Mouse (Mus musculus) forebrain, embryonic 12.5 days (tissue): Measurements from ENCODE around the gene Tns2. TPM values are rescaled to one million over a fixed set of nuclear protein-coding genes. Genes with fewer than 3 reads are reported as not detected.
"Not testable (repeated sequence)": the region's sequence is repeated elsewhere in the genome, so short reads cannot be mapped to it uniquely, and the experiment has no call there.

Source experiments
- ATAC-seq: fragments of 200-750 bp; cut with Nextera tagmentation; 2 replicates; pipeline ENCODE4 v1.8.0; 2017; ENCODE audit warnings: moderate TSS enrichment; ENCODE audit not compliant: low FRiP score
- H3K27ac ChIP-seq: fragments of 300-500 bp; sonication (generic); 2 replicates; pipeline ENCODE4 v1.5.1; 2016; ENCODE audit warnings: mild to moderate bottlenecking
- H3K27me3 ChIP-seq: fragments of 300-500 bp; sonication (generic); 2 replicates; pipeline ENCODE4 v1.6.1; 2016; ENCODE audit warnings: mild to moderate bottlenecking
- H3K36me3 ChIP-seq: fragments of 300-500 bp; sonication (generic); replicated peaks from 2 replicates; pipeline ENCODE4 v1.6.1; 2016; ENCODE audit warnings: mild to moderate bottlenecking
- H3K4me1 ChIP-seq: fragments of 300-500 bp; sonication (generic); 2 replicates; pipeline ENCODE4 v1.6.1; 2016
- H3K4me2 ChIP-seq: fragments of 300-500 bp; sonication (generic); 2 replicates; pipeline ENCODE4 v1.6.1; 2016; ENCODE audit warnings: mild to moderate bottlenecking, moderate library complexity
- H3K4me3 ChIP-seq: fragments of 300-500 bp; sonication (generic); replicated peaks from 2 replicates; pipeline ENCODE4 v1.5.1; 2016; ENCODE audit warnings: mild to moderate bottlenecking
- H3K9ac ChIP-seq: fragments of 300-500 bp; sonication (generic); 2 replicates; pipeline ENCODE4 v1.6.1; 2016; ENCODE audit warnings: mild to moderate bottlenecking
- H3K9me3 ChIP-seq: fragments of 300-500 bp; sonication (generic); 2 replicates; pipeline ENCODE4 v1.6.1; 2016
- WGBS: fragments of 180-500 bp; shearing (Covaris S2); methylation state at CpG from one replicate; pipeline ENCODE4 v1.1.7; 2016; 5-methylcytosine and 5-hydroxymethylcytosine counted together
- polyA plus RNA-seq: library from polyadenylated mRNA; unstranded; fragments of >200 nt; fragmentation: Nextera tagmentation; extraction: Ambion mirVana; gene quantifications from 2 replicates; pipeline ENCODE4 v1.2.1, GENCODE M21; 2016

Gene Tns2
- polyA plus RNA-seq, 1 experiment from 2014 or later: 8.2 TPM

- ATAC-seq: no peak
- H3K9ac ChIP-seq: no peak overlapping the region
- WGBS: 97% methylated on average over 2 of the region's 2 CpGs
Measured at GRCm38 (mm10) chr15:102077111-102077677, 23.0 kb upstream of the Tns2 start.

GRCm38 (mm10) chr15:102079221-102079620, 21.0 kb upstream of the Tns2 start:
- H3K9ac ChIP-seq: no peak overlapping the region
- no peak overlapping the region for H3K27ac ChIP-seq
- no peaks in the 10 kb centered on the region for H3K27me3 ChIP-seq
- peaks cover 15% of the 10 kb centered on the region for H3K4me1 ChIP-seq
- H3K4me3 ChIP-seq: no peak overlapping the region
- peaks cover 31% of the 10 kb centered on the region for H3K36me3 ChIP-seq
- no peak for ATAC-seq
- WGBS: 86% methylated on average over 4 of the region's 4 CpGs
- no peaks in the 10 kb centered on the region for H3K9me3 ChIP-seq
- H3K4me2 ChIP-seq: no peak overlapping the region

More at GRCm38 (mm10) chr15:102077111-102077677, 23.0 kb upstream of the Tns2 start:
- Histone ChIP-seq H3K27me3 (no peaks in the 10 kb centered on the region), H3K4me2 (no peak overlapping the region), H3K4me1 (peaks cover 15% of the 10 kb centered on the region), H3K9me3 (no peaks in the 10 kb centered on the region), H3K27ac (no peak overlapping the region), H3K4me3 (no peak overlapping the region), H3K36me3 (peaks cover 12% of the 10 kb centered on the region)

- H3K27ac ChIP-seq, H3K27me3 ChIP-seq, H3K9me3 ChIP-seq, ATAC-seq, H3K9ac ChIP-seq, H3K4me3 ChIP-seq, H3K4me2 ChIP-seq: not testable (repeated sequence)
- H3K4me1 ChIP-seq: peaks cover 11% of the 10 kb centered on the region
- peaks cover 38% of the 10 kb centered on the region for H3K36me3 ChIP-seq
- WGBS: 84% methylated on average over 8 of the region's 8 CpGs
Measured at GRCm38 (mm10) chr15:102079924-102080323, 20.3 kb upstream of the Tns2 start.

- no peak overlapping the region for H3K9ac ChIP-seq
- WGBS: 79% methylated on average over 2 of the region's 2 CpGs
- H3K9me3 ChIP-seq: no peaks in the 10 kb centered on the region
- H3K4me1 ChIP-seq: peaks cover 5% of the 10 kb centered on the region
- peaks cover 41% of the 10 kb centered on the region for H3K36me3 ChIP-seq
- no peak for ATAC-seq
- no peak overlapping the region for H3K27ac ChIP-seq
- H3K4me2 ChIP-seq: no peak overlapping the region
- H3K27me3 ChIP-seq: no peaks in the 10 kb centered on the region
- no peak overlapping the region for H3K4me3 ChIP-seq
Measured at GRCm38 (mm10) chr15:102080429-102080828, 19.8 kb upstream of the Tns2 start.

- no peak for ATAC-seq
- Histone ChIP-seq H3K4me3 (no peak overlapping the region), H3K27me3 (no peaks in the 10 kb centered on the region), H3K27ac (no peak overlapping the region), H3K4me2 (no peak overlapping the region), H3K4me1 (no peaks in the 10 kb centered on the region; the same call in 1 of the 2 replicates), H3K9ac (no peak overlapping the region), H3K36me3 (peaks cover 56% of the 10 kb centered on the region), H3K9me3 (no peaks in the 10 kb centered on the region)
- WGBS: 93% methylated on average over 4 of the region's 4 CpGs
Measured at GRCm38 (mm10) chr15:102082148-102082547, 18.1 kb upstream of the Tns2 start.

- Histone ChIP-seq H3K9me3 (no peaks in the 10 kb centered on the region), H3K4me2 (no peak overlapping the region), H3K9ac (no peak overlapping the region), H3K27me3 (no peaks in the 10 kb centered on the region), H3K4me3 (no peak overlapping the region), H3K4me1 (no peaks in the 10 kb centered on the region; the same call in 1 of the 2 replicates), H3K36me3 (peaks cover 65% of the 10 kb centered on the region), H3K27ac (no peak overlapping the region)
- no peak for ATAC-seq
- 86% methylated on average over 4 of the region's 4 CpGs for WGBS
Measured at GRCm38 (mm10) chr15:102083028-102083427, 17.2 kb upstream of the Tns2 start.

- Histone ChIP-seq H3K9me3 (no peaks in the 10 kb centered on the region), H3K27me3 (no peaks in the 10 kb centered on the region), H3K4me2 (no peak overlapping the region), H3K4me3 (no peak overlapping the region), H3K4me1 (no peaks in the 10 kb centered on the region), H3K36me3 (peaks cover 97% of the 10 kb centered on the region), H3K27ac (no peak overlapping the region), H3K9ac (no peak overlapping the region)
- no peak for ATAC-seq
- 88% methylated on average over 12 of the region's 12 CpGs for WGBS
Measured at GRCm38 (mm10) chr15:102089914-102090585, 10.2 kb upstream of the Tns2 start.

GRCm38 (mm10) chr15:102091063-102091679, 9.0 kb upstream of the Tns2 start:
- WGBS: 91% methylated on average over 12 of the region's 12 CpGs
- Histone ChIP-seq H3K4me2 (no peak overlapping the region), H3K4me1 (no peaks in the 10 kb centered on the region), H3K27me3 (no peaks in the 10 kb centered on the region), H3K9ac (no peak overlapping the region), H3K36me3 (peaks cover 99% of the 10 kb centered on the region), H3K9me3 (no peaks in the 10 kb centered on the region), H3K4me3 (no peak overlapping the region), H3K27ac (no peak overlapping the region)
- no peak for ATAC-seq

- H3K9me3 ChIP-seq: no peaks in the 10 kb centered on the region
- no peaks in the 10 kb centered on the region for H3K27me3 ChIP-seq
- H3K27ac ChIP-seq: no peak overlapping the region
- H3K36me3 ChIP-seq: peaks cover 100% of the 10 kb centered on the region
- H3K4me2 ChIP-seq: no peak overlapping the region
- 83% methylated on average over 1 of the region's 1 CpGs for WGBS
- ATAC-seq: no peak
- no peaks in the 10 kb centered on the region for H3K4me1 ChIP-seq
- H3K4me3 ChIP-seq: no peak overlapping the region
- no peak overlapping the region for H3K9ac ChIP-seq
Measured at GRCm38 (mm10) chr15:102091688-102092087, 8.5 kb upstream of the Tns2 start.

GRCm38 (mm10) chr15:102092222-102092621, 8.0 kb upstream of the Tns2 start:
- whole genome bisulfite sequencing: 91% methylated on average over 4 of the region's 4 CpGs
- Histone ChIP-seq H3K4me3 (no peak overlapping the region), H3K9me3 (no peaks in the 10 kb centered on the region), H3K9ac (no peak overlapping the region), H3K27me3 (no peaks in the 10 kb centered on the region), H3K4me2 (no peak overlapping the region), H3K4me1 (0 out of 2 replicates have a peak, but pooled peaks cover 2% of the 10 kb centered on the region), H3K36me3 (peaks cover 98% of the 10 kb centered on the region), H3K27ac (no peak overlapping the region)
- ATAC-seq: no peak

GRCm38 (mm10) chr15:102094157-102094556, 6.1 kb upstream of the Tns2 start:
- Histone ChIP-seq H3K4me1 (peaks cover 11% of the 10 kb centered on the region; the same call in 1 of the 2 replicates), H3K36me3 (peaks cover 93% of the 10 kb centered on the region), H3K27ac (no peak overlapping the region), H3K4me2 (no peak overlapping the region), H3K4me3 (no peak overlapping the region), H3K9me3 (no peaks in the 10 kb centered on the region), H3K27me3 (peaks cover 12% of the 10 kb centered on the region), H3K9ac (no peak overlapping the region)
- WGBS: 69% methylated on average over 2 of the region's 2 CpGs
- no peak for ATAC-seq

GRCm38 (mm10) chr15:102094988-102095387, 5.2 kb upstream of the Tns2 start:
- Histone ChIP-seq H3K4me2 (no peak overlapping the region), H3K27ac (no peak overlapping the region), H3K36me3 (peaks cover 85% of the 10 kb centered on the region), H3K9me3 (no peaks in the 10 kb centered on the region), H3K9ac (no peak overlapping the region), H3K4me3 (no peak overlapping the region), H3K4me1 (peaks cover 18% of the 10 kb centered on the region), H3K27me3 (peaks cover 15% of the 10 kb centered on the region)
- 92% methylated on average over 16 of the region's 16 CpGs for WGBS
- ATAC-seq: no peak
